18 mouse cellular contexts compared by ENCODE assay signal in the genomic region with DNA sequence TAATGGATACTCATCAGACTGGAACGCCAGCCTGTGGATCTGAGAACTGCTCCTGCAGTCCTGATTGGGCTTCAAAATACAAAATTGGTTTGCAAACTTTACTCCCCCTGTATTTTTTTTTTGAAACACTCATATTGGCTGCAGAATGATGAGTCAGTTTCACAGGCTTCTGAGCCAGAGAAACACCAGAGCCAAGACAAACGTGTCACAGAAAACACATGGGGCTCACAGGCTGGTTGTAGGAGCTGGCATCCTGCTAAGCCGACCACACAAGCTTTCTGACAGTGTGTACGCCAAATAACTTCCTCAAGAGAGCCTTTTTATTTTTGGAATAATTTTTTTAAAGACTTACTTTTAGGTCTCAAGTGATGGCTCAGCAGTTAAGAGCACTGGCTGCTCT. TPM values are rescaled to one million over a fixed set of nuclear protein-coding genes. Genes with fewer than 3 reads are reported as not detected.
DNase-seq lines count a peak whose midpoint lies in the region; ATAC-seq and TF ChIP-seq lines count a peak whose summit lies in the region.
"Had no signal": no experiment of that assay in that cellular context is flagged by ENCODE, and none has a peak within 500 bp of the region (broad histone marks: within the 10 kb centered on the region; RNA-seq: fewer than 3 reads in every experiment).

No protein-coding gene starts in this region.

- no peak overlapping the region for H3K27ac ChIP-seq in forebrain, embryonic 14.5 days (ENCODE audit: low read depth, low read length)
- H3K27ac ChIP-seq in forebrain, embryonic 11.5 days (ENCODE audit: low read depth, low read length), result no peak overlapping the region
- H3K27ac ChIP-seq: forebrain, embryonic 10.5 days; intestine, embryonic 15.5 days had no signal

- peak; percentile 19 for DNase-seq in forebrain, embryonic 14.5 days (ENCODE audit: low spot score)
- no peak for DNase-seq in forebrain, embryonic 11.5 days (ENCODE audit: low spot score)
- DNase-seq in NIH3T3 (ENCODE audit: low read depth), result peak; percentile 71
- no peak for DNase-seq in adrenal gland, postnatal 14 days
- DNase-seq in adrenal gland, adult 2 months, result no peak
- no peak for DNase-seq in kidney, postnatal 25 days
- DNase-seq: cerebellum, postnatal 10 days; heart, adult 11 months; heart, postnatal 14 days; kidney, postnatal 14 days; liver; lung, embryonic 14.5 days had no signal

- no peaks in the 10 kb centered on the region for H3K4me1 ChIP-seq in forebrain, embryonic 14.5 days (ENCODE audit: control insufficient read depth, insufficient read depth, low read length)
- H3K4me1 ChIP-seq in forebrain, embryonic 11.5 days (replicated peaks; ENCODE audit: control insufficient read depth, insufficient read depth, low read length), result no peaks in the 10 kb centered on the region
- H3K4me1 ChIP-seq: forebrain, embryonic 10.5 days; intestine, embryonic 15.5 days; megakaryocyte, embryonic 14.5 days had no signal

- H3ac ChIP-seq in myocyte (ENCODE audit: control insufficient read depth, insufficient read length), result no peak overlapping the region

- 77% methylated on average over 4 of the region's 4 CpGs for WGBS in forebrain, embryonic 14.5 days
- 84% methylated on average over 4 of the region's 4 CpGs for WGBS in forebrain, embryonic 11.5 days

- no peaks in the 10 kb centered on the region for H3K79me2 ChIP-seq in myocyte (ENCODE audit: control insufficient read depth, insufficient read depth)

- no peaks in the 10 kb centered on the region for H3K9me3 ChIP-seq in forebrain, embryonic 14.5 days (replicated peaks; ENCODE audit: control insufficient read depth, low read length)
- H3K9me3 ChIP-seq in forebrain, embryonic 11.5 days (ENCODE audit: control insufficient read depth, low read length), result no peaks in the 10 kb centered on the region
- H3K9me3 ChIP-seq: forebrain, embryonic 10.5 days; intestine, embryonic 15.5 days; megakaryocyte, embryonic 14.5 days had no signal

- no peak overlapping the region for H3K4me2 ChIP-seq in forebrain, embryonic 14.5 days (ENCODE audit: low read length)
- no peak overlapping the region for H3K4me2 ChIP-seq in forebrain, embryonic 11.5 days (ENCODE audit: low read depth, low read length, severe bottlenecking)
- no peak overlapping the region for H3K4me2 ChIP-seq in myocyte (ENCODE audit: low read depth)
- H3K4me2 ChIP-seq: intestine, embryonic 15.5 days; lung, embryonic 14.5 days had no signal

- H3K36me3 ChIP-seq in forebrain, embryonic 14.5 days (ENCODE audit: control insufficient read depth, insufficient read depth, low read length), result no peaks in the 10 kb centered on the region
- H3K36me3 ChIP-seq in forebrain, embryonic 11.5 days (ENCODE audit: control insufficient read depth, insufficient read depth, low read length), result no peaks in the 10 kb centered on the region
- H3K36me3 ChIP-seq in myocyte (ENCODE audit: control insufficient read depth, insufficient read depth), result no peaks in the 10 kb centered on the region
- H3K36me3 ChIP-seq: forebrain, embryonic 10.5 days; intestine, embryonic 15.5 days had no signal

- H3K4me3 ChIP-seq in forebrain, embryonic 14.5 days (ENCODE audit: low read depth, low read length), result no peak overlapping the region
- no peak overlapping the region for H3K4me3 ChIP-seq in forebrain, embryonic 11.5 days (ENCODE audit: low read depth, low read length)
- H3K4me3 ChIP-seq in myocyte, result no peak overlapping the region
- H3K4me3 ChIP-seq: forebrain, embryonic 10.5 days; intestine, embryonic 15.5 days; megakaryocyte, embryonic 14.5 days had no signal

- TF ChIP-seq POLR2A in myocyte (IDR thresholded peaks at IDR 0.05; ENCODE audit: insufficient read length, low read depth), result no peak

- H3K27me3 ChIP-seq in forebrain, embryonic 14.5 days (replicated peaks; ENCODE audit: control insufficient read depth, insufficient read depth, low read length), result no peaks in the 10 kb centered on the region
- no peaks in the 10 kb centered on the region for H3K27me3 ChIP-seq in forebrain, embryonic 11.5 days (ENCODE audit: control insufficient read depth, insufficient read depth, low read length)
- no peaks in the 10 kb centered on the region for H3K27me3 ChIP-seq in myocyte (ENCODE audit: control insufficient read depth, insufficient read depth, insufficient read length)
- H3K27me3 ChIP-seq: intestine, embryonic 15.5 days; megakaryocyte, embryonic 14.5 days had no signal

- ATAC-seq in forebrain, embryonic 14.5 days, result no peak
- no peak for ATAC-seq in forebrain, embryonic 11.5 days (replicated peaks; ENCODE audit: low FRiP score)
- peak; percentile 38 to 57; a peak in 3 of 4 replicates for ATAC-seq in hematopoietic stem cell, adult 5-6 weeks (replicated peaks in 1 of 2; ENCODE audit: insufficient read depth in 1 of 2, low FRiP score in 2 of 2, low TSS enrichment in 1 of 2, low read depth in 1 of 2, poor library complexity in 2 of 2, severe bottlenecking in 2 of 2)
- ATAC-seq: intestine, embryonic 15.5 days had no signal

- no peak overlapping the region for H3K9ac ChIP-seq in forebrain, embryonic 14.5 days (ENCODE audit: low read length)
- no peak overlapping the region for H3K9ac ChIP-seq in forebrain, embryonic 11.5 days (ENCODE audit: low read length)
- H3K9ac ChIP-seq: intestine, embryonic 15.5 days; lung, embryonic 14.5 days had no signal

TF ChIP-seq in myocyte, 11 proteins besides CTCF, POLR2A, EP300 and RAD21:
- peak; percentile 47 for TF ChIP-seq USF1 (IDR thresholded peaks at IDR 0.05; ENCODE audit: low read depth)
- no peak for TF ChIP-seq SRF (IDR thresholded peaks at IDR 0.05; ENCODE audit: control insufficient read depth, insufficient read length, low read depth)
TF ChIP-seq in myocyte: peak in this region for 1.

RNA-seq across cellular contexts. Expression of gene Tmed3, which starts 35.0 kb away (rescaled TPM):
- polyA plus RNA-seq in forebrain, embryonic 14.5 days (2014; fragmentation: Nextera tagmentation; extraction: Ambion mirVana), result 54.7 and 57.8 TPM in 2 replicates
- polyA plus RNA-seq in forebrain, embryonic 11.5 days (2014; fragmentation: Nextera tagmentation; extraction: Ambion mirVana), result 41.0 and 43.6 TPM in 2 replicates
- total RNA-seq in hematopoietic stem cell, adult 5-6 weeks (2017), result 79.0 and 101 TPM in 2 replicates
- 72.0 TPM for polyA plus RNA-seq in myocyte (2012; fragmentation: generic; extraction: Trizol)
- total RNA-seq in adrenal gland, postnatal 14 days (2021), result 67.1 and 72.8 TPM in 2 replicates
- total RNA-seq in adrenal gland, adult 2 months (2021), result 10 to 100 TPM; 78.7 to 84.0 TPM
- polyA plus RNA-seq in adrenal gland, adult 2 months (2012; rRNA removed), result 91.2 and 99.7 TPM in 2 replicates

RNA-seq across cellular contexts. Expression of gene Minar1, which starts 47.0 kb away (rescaled TPM):
- 0.39 and 0.56 TPM in 2 replicates for polyA plus RNA-seq in forebrain, embryonic 14.5 days (2014; fragmentation: Nextera tagmentation; extraction: Ambion mirVana)
- polyA plus RNA-seq in forebrain, embryonic 11.5 days (2014; fragmentation: Nextera tagmentation; extraction: Ambion mirVana), result 0.15 TPM in 1 of 2 replicates, not detected in the other
- total RNA-seq in hematopoietic stem cell, adult 5-6 weeks (2017), result not detected in 2 replicates
- polyA plus RNA-seq in myocyte (2012; fragmentation: generic; extraction: Trizol), result not detected
- total RNA-seq in adrenal gland, postnatal 14 days (2021), result 0.11 and 0.26 TPM in 2 replicates
- under 1 TPM; 0.06 to 0.17 TPM for total RNA-seq in adrenal gland, adult 2 months (2021)
- polyA plus RNA-seq in adrenal gland, adult 2 months (2012; rRNA removed), result not detected in 2 replicates
- polyA plus RNA-seq: testis, adult 2 months had no signal

Comparison
In these comparisons a context has a peak if more than half of its experiments do, and no peak if none do; other contexts are left out.
1. DNase-seq: peak in forebrain, embryonic 14.5 days (single experiment) and NIH3T3 (single experiment); none in forebrain, embryonic 11.5 days (single experiment), adrenal gland, postnatal 14 days (single experiment), adrenal gland, adult 2 months (single experiment) and kidney, postnatal 25 days (0 of 2).
2. ATAC-seq: peak in hematopoietic stem cell, adult 5-6 weeks (2 of 2); none in forebrain, embryonic 14.5 days (single experiment) and forebrain, embryonic 11.5 days (single experiment).